Mouse (Mus musculus) heart, postnatal 14 days (tissue): Measurements from ENCODE around the gene Tyr. TPM values are rescaled to one million over a fixed set of nuclear protein-coding genes. Genes with fewer than 3 reads are reported as not detected.
A peak's percentile ranks its signal among the peaks of the same experiment; 100 is the strongest.

Source experiments
- DNase-seq, 2 experiments: peaks; one replicate each; pipeline ENCODE4 v3.0.0; 2021 to 2022
- intact Hi-C: fragments of 180-260 bp; cut with DNase I; formaldehyde crosslinking; loops from one replicate; pipeline ENCODE4 v1.15.1; 2025
- long read RNA-seq, 2 experiments: library from polyadenylated mRNA; stranded (forward); transcript quantifications; one replicate each; pipeline ENCODE4 v2.0.0; 2021
- total RNA-seq, 2 experiments: library from RNA; stranded (reverse); gene quantifications; 2 replicates each; pipeline ENCODE4 v1.2.3; 2021

Tyr gene
- total RNA-seq, result under 1 TPM in 1 of 2 experiments, not detected in 1; 0.22 TPM
- long read RNA-seq, experiment 1, result 0 reads
- long read RNA-seq, experiment 2, result 0 reads

DNA sequence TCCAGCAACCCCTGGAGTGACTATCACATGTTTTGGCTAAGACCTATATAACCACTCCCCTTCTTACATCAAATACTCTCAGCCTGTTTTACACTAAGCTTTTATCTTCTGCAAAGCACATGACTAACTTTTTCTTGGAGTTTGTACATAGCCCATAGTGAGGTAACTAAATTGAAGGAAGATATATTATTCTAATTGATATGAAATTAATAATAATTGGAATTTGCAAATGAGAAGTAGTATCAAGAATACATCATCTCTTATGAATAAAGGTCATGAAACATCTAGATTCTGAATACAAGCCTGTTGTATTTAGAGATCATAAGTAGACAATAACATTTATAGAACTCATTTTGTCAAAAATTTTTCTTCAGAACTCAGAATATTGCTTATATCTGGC lies at the start of gene Tyr:
TSS of gene Tyr (minus strand) at position 101 of the 400 bp plus-strand sequence.
- intact Hi-C loops, result no loop called here

DNA sequence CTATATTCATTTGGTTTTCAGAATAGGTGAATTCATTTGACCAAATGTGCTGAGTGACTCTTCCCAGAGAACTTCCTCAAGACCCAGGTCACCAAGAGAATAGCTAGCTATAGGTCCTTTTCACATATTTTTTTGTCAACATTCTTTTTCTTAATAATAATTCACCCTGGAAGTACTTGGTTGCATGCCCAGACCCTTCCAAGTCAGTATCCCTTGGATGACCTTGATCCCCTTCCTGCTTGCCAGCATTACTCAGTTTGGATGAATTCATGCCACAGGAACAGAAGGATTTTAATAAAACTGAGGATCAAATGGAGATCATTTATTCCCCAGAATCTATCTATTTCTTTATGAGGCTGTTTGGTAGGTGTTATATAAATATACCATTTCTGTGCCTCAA lies 45.7 kb upstream of the Tyr start:
- no peak for DNase-seq
- intact Hi-C loops, result no loop called here

More for the DNA sequence above, at the start of gene Tyr:
- no peak for DNase-seq

GRCm38 (mm10) chr7:87494124-87494682 lies 891 bp upstream of the Tyr start:
- intact Hi-C loops, result no loop called here
- DNase-seq, result no peak

- no peak for DNase-seq
- intact Hi-C loops, result no loop called here
Measured at GRCm38 (mm10) chr7:87488024-87488423, 5.3 kb downstream of the Tyr start.

DNA sequence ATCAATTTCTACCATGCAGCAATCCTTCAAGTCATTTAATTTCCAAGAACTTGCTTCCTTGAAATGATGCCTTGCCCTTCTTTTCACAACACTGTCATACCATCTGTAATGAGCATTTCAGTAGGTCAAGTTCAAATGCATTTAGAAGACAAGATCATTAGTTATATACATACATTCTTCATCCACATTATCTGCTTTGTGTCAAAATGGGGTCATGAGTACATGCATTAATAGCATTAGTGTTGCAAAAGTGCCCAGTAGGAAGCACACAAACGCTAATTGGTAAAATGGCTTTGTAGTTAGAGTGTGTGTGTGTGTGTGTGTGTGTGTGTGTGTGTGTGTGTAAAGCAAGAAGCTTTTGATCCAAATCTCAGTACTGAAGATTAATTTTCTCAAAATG lies 80.0 kb downstream of the Tyr start:
- intact Hi-C loops, result loop anchor here (5.0 kb wide), 1 partner anchor 301 kb away; no protein-coding TSS in a partner anchor
- DNase-seq, result no peak

DNA sequence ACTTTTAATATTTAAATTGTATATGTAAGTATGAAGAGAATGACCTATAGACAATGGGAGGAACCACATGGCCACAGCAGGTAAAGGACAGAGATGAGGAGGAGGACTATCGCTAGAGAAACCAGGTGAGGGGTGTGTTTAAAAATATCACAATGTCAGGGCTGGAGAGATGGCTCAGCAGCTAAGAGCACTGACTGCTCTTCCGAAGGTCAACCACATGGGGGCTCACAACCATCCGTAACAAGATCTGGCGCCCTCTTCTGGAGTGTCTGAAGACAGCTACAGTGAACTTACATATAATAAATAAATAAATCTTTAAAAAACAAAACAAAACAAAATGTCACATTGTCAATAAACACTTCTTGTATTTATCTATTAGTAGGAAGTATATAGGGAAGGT lies 81.9 kb downstream of the Tyr start:
- intact Hi-C loops, result loop anchor here (5.0 kb wide), 1 partner anchor 299 kb away; no protein-coding TSS in a partner anchor
- peak; percentile 2 to 7 for DNase-seq

- intact Hi-C loops, result no loop called here
- no peak for DNase-seq
Measured at GRCm38 (mm10) chr7:87397023-87397422, 96.3 kb downstream of the Tyr start.

DNA sequence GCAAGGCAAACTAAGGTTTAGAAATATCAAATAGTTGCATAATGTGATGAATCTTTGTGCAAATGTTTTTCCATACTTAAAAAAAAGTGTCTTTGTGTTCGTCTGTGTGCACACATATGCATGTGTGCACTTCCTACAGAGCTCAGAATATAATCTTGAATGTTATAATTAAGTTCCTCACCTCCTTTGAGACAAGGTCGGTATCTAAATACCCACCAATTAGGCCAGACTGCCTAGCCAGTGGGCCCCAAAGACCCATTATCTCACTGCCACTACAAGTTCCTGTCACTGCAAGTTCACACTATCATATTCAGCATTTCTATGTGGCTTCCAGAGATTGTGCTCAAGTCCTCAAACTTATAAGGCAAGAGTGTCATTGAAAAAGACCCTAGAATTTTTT lies 118.4 kb downstream of the Tyr start:
- intact Hi-C loops, result no loop called here
- no peak for DNase-seq

Other genes with a start within 250 kb of the Tyr start
- 1 to 10 TPM; 1.1 to 1.4 TPM for gene Nox4, start 247.4 kb downstream of the Tyr start, total RNA-seq
- gene Grm5, start 90.7 kb upstream of the Tyr start, total RNA-seq, result not detected